Mouse (Mus musculus): ENCODE measurements at regions not wholly inside any gene's neighbourhood (a gene's known extent, or its start where the extent isn't known, plus 50 kb on each side); places are given as distances from the start of the nearest gene placed in this dataset.

GRCm38 (mm10) chr6:99884755-99885154, 158.6 kb upstream of the Prok2 start:
- no peak for DNase-seq (ENCODE audit: low spot score in 2 of 2)
- intact Hi-C loops (cut with DNase I): no loop called here

- DNase-seq (ENCODE audit: low spot score in 2 of 2): no peak
Measured at GRCm38 (mm10) chr6:99884054-99884453, 157.9 kb upstream of the Prok2 start.

GRCm38 (mm10) chr6:99881606-99882005, 155.4 kb upstream of the Prok2 start:
- intact Hi-C loops (cut with DNase I): no loop called here
- DNase-seq (ENCODE audit: low spot score in 2 of 2): no peak

More at GRCm38 (mm10) chr6:99884054-99884453, 157.9 kb upstream of the Prok2 start:
- intact Hi-C loops (cut with DNase I): no loop called here

- no peak for DNase-seq (ENCODE audit: low spot score in 2 of 2)
- intact Hi-C loops (cut with DNase I): no loop called here
Measured at GRCm38 (mm10) chr6:99874852-99875251, 148.7 kb upstream of the Prok2 start.

- no peak for DNase-seq (ENCODE audit: low spot score in 2 of 2)
- intact Hi-C loops (cut with DNase I): no loop called here
Measured at GRCm38 (mm10) chr6:99874029-99874428, 147.8 kb upstream of the Prok2 start.

GRCm38 (mm10) chr6:99866061-99866460, 139.9 kb upstream of the Prok2 start:
- DNase-seq (ENCODE audit: low spot score in 2 of 2): no peak
- intact Hi-C loops (cut with DNase I): no loop called here

- intact Hi-C loops (cut with DNase I): no loop called here
Measured at GRCm38 (mm10) chr6:99864949-99865348, 138.8 kb upstream of the Prok2 start.

GRCm38 (mm10) chr6:99863418-99863817, 137.2 kb upstream of the Prok2 start:
- peak; percentile 15 to 51 for DNase-seq (ENCODE audit: low spot score in 2 of 2)
- intact Hi-C loops (cut with DNase I): no loop called here

More at GRCm38 (mm10) chr6:99864949-99865348, 138.8 kb upstream of the Prok2 start:
- DNase-seq (ENCODE audit: low spot score in 2 of 2): peak; percentile 69 to 82

GRCm38 (mm10) chr6:99857411-99857810, 131.2 kb upstream of the Prok2 start:
- intact Hi-C loops (cut with DNase I): no loop called here
- DNase-seq (ENCODE audit: low spot score in 2 of 2): no peak

- intact Hi-C loops (cut with DNase I): no loop called here
- DNase-seq (ENCODE audit: low spot score in 2 of 2): no peak
Measured at GRCm38 (mm10) chr6:99853716-99854115, 127.5 kb upstream of the Prok2 start.

GRCm38 (mm10) chr6:99850706-99851105, 124.5 kb upstream of the Prok2 start:
- intact Hi-C loops (cut with DNase I): no loop called here

GRCm38 (mm10) chr6:99845508-99845846, 119.3 kb upstream of the Prok2 start:
- intact Hi-C loops (cut with DNase I): no loop called here
- no peak for DNase-seq (ENCODE audit: low spot score in 2 of 2)

More at GRCm38 (mm10) chr6:99850706-99851105, 124.5 kb upstream of the Prok2 start:
- DNase-seq (ENCODE audit: low spot score in 2 of 2): no peak

GRCm38 (mm10) chr6:99844775-99845507, 118.7 kb upstream of the Prok2 start:
- intact Hi-C loops (cut with DNase I): no loop called here
- DNase-seq (ENCODE audit: low spot score in 2 of 2): no peak

- intact Hi-C loops (cut with DNase I): no loop called here
- DNase-seq (ENCODE audit: low spot score in 2 of 2): no peak
Measured at GRCm38 (mm10) chr6:99843507-99843906, 117.3 kb upstream of the Prok2 start.

- intact Hi-C loops (cut with DNase I): no loop called here
- DNase-seq (ENCODE audit: low spot score in 2 of 2): no peak
Measured at GRCm38 (mm10) chr6:99842723-99843122, 116.5 kb upstream of the Prok2 start.

GRCm38 (mm10) chr6:99840823-99841222, 114.6 kb upstream of the Prok2 start:
- intact Hi-C loops (cut with DNase I): no loop called here
- no peak for DNase-seq (ENCODE audit: low spot score in 2 of 2)

GRCm38 (mm10) chr6:99833323-99833722, 107.1 kb upstream of the Prok2 start:
- DNase-seq (ENCODE audit: low spot score in 2 of 2): peak in 1 of 2 experiments; percentile 22
- intact Hi-C loops (cut with DNase I): no loop called here

GRCm38 (mm10) chr6:99827625-99828024, 101.4 kb upstream of the Prok2 start:
- intact Hi-C loops (cut with DNase I): no loop called here
- no peak for DNase-seq (ENCODE audit: low spot score in 2 of 2)

- peak; percentile 17 to 52 for DNase-seq (ENCODE audit: low spot score in 2 of 2)
- intact Hi-C loops (cut with DNase I): no loop called here
Measured at GRCm38 (mm10) chr6:99824808-99825207, 98.6 kb upstream of the Prok2 start.

GRCm38 (mm10) chr6:99822471-99822870, 96.3 kb upstream of the Prok2 start:
- intact Hi-C loops (cut with DNase I): no loop called here
- no peak for DNase-seq (ENCODE audit: low spot score in 2 of 2)

- intact Hi-C loops (cut with DNase I): no loop called here
- no peak for DNase-seq (ENCODE audit: low spot score in 2 of 2)
Measured at GRCm38 (mm10) chr6:99819255-99819929, 93.2 kb upstream of the Prok2 start.
